Mouse (Mus musculus): ENCODE data around the gene Slc9a8.

DNA sequence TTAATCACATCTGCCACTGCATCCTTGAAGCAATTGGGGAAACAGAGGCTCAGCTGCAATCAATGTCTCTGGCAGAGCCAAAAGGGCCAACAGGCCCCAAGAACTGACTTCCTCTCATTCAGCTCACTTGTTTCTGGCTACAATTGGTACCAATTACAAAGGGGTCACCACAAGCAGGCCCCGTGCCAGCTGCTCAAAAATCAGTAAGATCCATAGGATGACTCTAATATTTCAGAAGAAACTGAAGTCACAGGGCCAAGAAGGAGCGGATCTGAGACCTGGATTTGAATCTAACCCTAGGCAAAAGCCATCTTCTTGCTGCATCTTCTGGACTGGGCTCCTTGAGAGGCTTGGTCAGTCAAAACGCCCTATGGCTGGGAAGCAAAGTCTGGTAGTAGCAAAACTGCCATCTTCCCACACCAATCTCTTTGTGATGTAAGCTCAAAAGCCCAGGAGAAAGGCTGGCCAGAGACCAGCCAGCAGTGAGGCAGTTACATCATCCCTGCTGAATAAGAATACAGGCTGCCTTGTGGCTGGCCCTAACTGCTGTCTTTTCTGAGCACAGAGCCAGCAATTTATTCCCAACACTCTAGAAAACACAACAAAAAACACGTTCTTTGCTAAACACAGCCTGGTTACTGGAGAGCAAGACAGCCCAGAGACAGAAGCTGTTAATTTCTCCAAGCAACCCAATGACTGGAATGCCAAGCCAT, 69.5 kb downstream of the Slc9a8 start:
- TF ChIP-seq CTCF (IDR thresholded peaks at IDR 0.05; ENCODE audit: extremely low read depth, insufficient read depth, insufficient read length, insufficient replicate concordance): no peak
- no peak for TF ChIP-seq POLR2A (IDR thresholded peaks at IDR 0.05; ENCODE audit: low read depth, low read length)

Data from spleen, adult 2 months (tissue).